Comparison of ENCODE assay signal across 8 mouse cellular contexts in genomic region chr9:60237667-60238066, GRCm38 (mm10).
DNase-seq lines count a peak whose midpoint lies in the region; ATAC-seq and TF ChIP-seq lines count a peak whose summit lies in the region.

No protein-coding gene starts in this region.

- no peaks in the 10 kb centered on the region for H3K4me1 ChIP-seq in midbrain, postnatal 0 days (ENCODE audit: insufficient read depth, low read length)
- H3K4me1 ChIP-seq in midbrain, embryonic 15.5 days = no peaks in the 10 kb centered on the region
- no peaks in the 10 kb centered on the region for H3K4me1 ChIP-seq in lung, postnatal 0 days (ENCODE audit: insufficient read depth, low read depth, low read length)

- ATAC-seq in midbrain, postnatal 0 days (ENCODE audit: low FRiP score) = no peak
- ATAC-seq in midbrain, embryonic 15.5 days (replicated peaks) = no peak
- no peak for ATAC-seq in lung, postnatal 0 days

- TF ChIP-seq CTCF in midbrain, postnatal 0 days (IDR thresholded peaks at IDR 0.05) = peak; percentile 90
- peak; percentile 84 for TF ChIP-seq CTCF in lung, postnatal 0 days (IDR thresholded peaks at IDR 0.05)

- H3K9me3 ChIP-seq in midbrain, postnatal 0 days (ENCODE audit: low read length) = no peaks in the 10 kb centered on the region
- no peaks in the 10 kb centered on the region for H3K9me3 ChIP-seq in midbrain, embryonic 15.5 days
- H3K9me3 ChIP-seq in lung, postnatal 0 days (ENCODE audit: low read length) = no peaks in the 10 kb centered on the region

- H3K36me3 ChIP-seq in midbrain, postnatal 0 days (ENCODE audit: insufficient read depth, low read length) = no peaks in the 10 kb centered on the region
- H3K36me3 ChIP-seq in midbrain, embryonic 15.5 days (replicated peaks) = no peaks in the 10 kb centered on the region
- H3K36me3 ChIP-seq in lung, postnatal 0 days (ENCODE audit: insufficient read depth, low read length) = no peaks in the 10 kb centered on the region

- H3K4me2 ChIP-seq in midbrain, postnatal 0 days (ENCODE audit: low read depth, low read length, poor library complexity, severe bottlenecking) = no peak overlapping the region
- H3K4me2 ChIP-seq in midbrain, embryonic 15.5 days = no peak overlapping the region
- no peak overlapping the region for H3K4me2 ChIP-seq in lung, postnatal 0 days (replicated peaks; ENCODE audit: low read depth, low read length)

- peak; percentile 9 for DNase-seq in cerebellum, adult 8-10 months
- no peak for DNase-seq in cerebellum, adult 11-12 months
- DNase-seq in midbrain, postnatal 0 days (ENCODE audit: low spot score) = peak; percentile 66
- DNase-seq in embryo, embryonic 10.5 days (ENCODE audit: low spot score) = peak; percentile 75
- peak; percentile 73 for DNase-seq in kidney, postnatal 10 days
- DNase-seq in lung, postnatal 0 days (ENCODE audit: low spot score) = peak; percentile 67
- peak; percentile 12 for DNase-seq in thymus, postnatal 14 days

- no peaks in the 10 kb centered on the region for H3K27me3 ChIP-seq in midbrain, postnatal 0 days (ENCODE audit: insufficient read depth, low read length)
- no peaks in the 10 kb centered on the region for H3K27me3 ChIP-seq in midbrain, embryonic 15.5 days (replicated peaks)
- H3K27me3 ChIP-seq in lung, postnatal 0 days (replicated peaks; ENCODE audit: insufficient read depth, low read length) = no peaks in the 10 kb centered on the region

- no peak for TF ChIP-seq EP300 in lung, postnatal 0 days (IDR thresholded peaks at IDR 0.05)

- H3K27ac ChIP-seq in midbrain, postnatal 0 days (ENCODE audit: low read depth, low read length) = no peak overlapping the region
- no peak overlapping the region for H3K27ac ChIP-seq in midbrain, embryonic 15.5 days
- no peak overlapping the region for H3K27ac ChIP-seq in lung, postnatal 0 days (ENCODE audit: low read length)

- 50% methylated on average over 4 of the region's 4 CpGs for WGBS in midbrain, postnatal 0 days
- 41% methylated on average over 4 of the region's 4 CpGs for WGBS in midbrain, embryonic 15.5 days
- 19% methylated on average over 4 of the region's 4 CpGs for WGBS in lung, postnatal 0 days

- H3K9ac ChIP-seq in midbrain, postnatal 0 days (replicated peaks; ENCODE audit: low read length, poor library complexity, severe bottlenecking) = no peak overlapping the region
- no peak overlapping the region for H3K9ac ChIP-seq in midbrain, embryonic 15.5 days
- H3K9ac ChIP-seq in lung, postnatal 0 days (replicated peaks; ENCODE audit: low read depth) = no peak overlapping the region

- H3K4me3 ChIP-seq in midbrain, postnatal 0 days (ENCODE audit: low read depth, low read length) = no peak overlapping the region
- H3K4me3 ChIP-seq in midbrain, embryonic 15.5 days = no peak overlapping the region
- no peak overlapping the region for H3K4me3 ChIP-seq in lung, postnatal 0 days (ENCODE audit: low read depth, low read length)
